Mouse (Mus musculus) forebrain, embryonic 10.5 days (tissue): ENCODE data around the gene Ppfibp1. TPM values are rescaled to one million over a fixed set of nuclear protein-coding genes. Genes with fewer than 3 reads are reported as not detected.

Experiments
- DNase-seq: peaks from one replicate; pipeline ENCODE4 v3.0.0-alpha.2; 2017; ENCODE audit warnings: low spot score; ENCODE audit errors: extremely low spot score
- H3K27ac ChIP-seq: fragments of 300-500 bp; sonication (generic); 2 replicates; pipeline ENCODE4 v1.5.1; 2016; ENCODE audit warnings: mild to moderate bottlenecking
- H3K27me3 ChIP-seq: fragments of 300-500 bp; sonication (generic); 2 replicates; pipeline ENCODE4 v1.6.1; 2016; ENCODE audit warnings: mild to moderate bottlenecking; ENCODE audit not compliant: poor library complexity, severe bottlenecking
- H3K36me3 ChIP-seq: fragments of 300-500 bp; sonication (generic); replicated peaks from 2 replicates; pipeline ENCODE4 v1.6.1; 2016; ENCODE audit warnings: mild to moderate bottlenecking, moderate library complexity
- H3K4me1 ChIP-seq: fragments of 300-500 bp; sonication (generic); 2 replicates; pipeline ENCODE4 v1.6.1; 2016
- H3K4me3 ChIP-seq: fragments of 300-500 bp; sonication (generic); 2 replicates; pipeline ENCODE4 v1.5.1; 2016; ENCODE audit warnings: mild to moderate bottlenecking, moderate library complexity
- H3K9me3 ChIP-seq: fragments of 300-500 bp; sonication (generic); 2 replicates; pipeline ENCODE4 v1.6.1; 2016; ENCODE audit warnings: mild to moderate bottlenecking, moderate library complexity
- WGBS: fragments of 180-500 bp; shearing (Covaris S2); methylation state at CpG from one replicate; pipeline ENCODE4 v1.1.7; 2016; 5-methylcytosine and 5-hydroxymethylcytosine counted together
- polyA plus RNA-seq: library from polyadenylated mRNA; unstranded; fragments of >200 nt; fragmentation: Nextera tagmentation; extraction: Ambion mirVana; gene quantifications from 2 replicates; pipeline ENCODE4 v1.2.1, GENCODE M21; 2016

Ppfibp1 gene
- polyA plus RNA-seq, 1 experiment from 2014 or later = 30.0 TPM

DNA sequence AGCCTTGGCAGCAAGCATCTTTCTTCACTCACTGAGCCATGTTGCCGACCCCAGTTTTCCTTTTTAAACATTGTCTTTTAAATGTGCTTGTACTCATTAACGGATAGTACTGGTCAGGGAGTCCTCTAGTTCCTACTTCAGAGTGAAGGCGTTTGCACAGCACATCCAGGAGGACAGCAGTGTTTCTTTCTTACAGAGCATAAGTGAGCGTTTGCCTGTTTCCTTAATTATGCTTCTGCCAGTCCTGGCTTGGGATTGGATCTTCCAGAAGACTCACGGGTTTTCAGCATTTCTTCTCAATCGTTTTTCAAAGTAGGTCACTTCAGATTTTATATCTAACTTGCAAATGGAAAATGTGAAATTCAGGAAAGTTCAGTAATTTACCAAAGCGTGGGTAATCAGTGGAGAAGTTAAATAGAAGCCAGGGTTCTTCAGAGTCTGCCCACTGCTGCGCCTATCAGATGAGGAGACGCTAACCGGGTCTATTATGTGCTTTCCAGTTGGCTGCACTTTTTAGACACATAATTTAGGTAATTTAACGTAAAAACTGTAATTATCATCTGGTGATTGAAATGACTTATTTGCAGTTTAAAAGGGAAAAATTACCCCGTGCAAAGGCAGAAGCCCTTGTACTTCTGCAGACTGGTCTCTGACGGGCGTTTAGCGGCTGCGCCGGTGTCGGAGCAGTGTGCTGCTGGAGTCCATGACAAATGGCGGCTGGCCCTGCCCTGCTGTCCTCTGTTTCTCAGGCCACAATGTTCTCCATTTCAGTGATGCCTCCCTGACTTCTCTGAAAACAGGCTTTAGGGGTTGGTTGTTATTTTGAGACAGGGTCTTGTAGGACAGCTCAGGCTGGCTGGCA is 165.7 kb downstream of the Ppfibp1 start:
- H3K36me3 ChIP-seq = peaks cover 95% of the 10 kb centered on the region
- no peak for DNase-seq

DNA sequence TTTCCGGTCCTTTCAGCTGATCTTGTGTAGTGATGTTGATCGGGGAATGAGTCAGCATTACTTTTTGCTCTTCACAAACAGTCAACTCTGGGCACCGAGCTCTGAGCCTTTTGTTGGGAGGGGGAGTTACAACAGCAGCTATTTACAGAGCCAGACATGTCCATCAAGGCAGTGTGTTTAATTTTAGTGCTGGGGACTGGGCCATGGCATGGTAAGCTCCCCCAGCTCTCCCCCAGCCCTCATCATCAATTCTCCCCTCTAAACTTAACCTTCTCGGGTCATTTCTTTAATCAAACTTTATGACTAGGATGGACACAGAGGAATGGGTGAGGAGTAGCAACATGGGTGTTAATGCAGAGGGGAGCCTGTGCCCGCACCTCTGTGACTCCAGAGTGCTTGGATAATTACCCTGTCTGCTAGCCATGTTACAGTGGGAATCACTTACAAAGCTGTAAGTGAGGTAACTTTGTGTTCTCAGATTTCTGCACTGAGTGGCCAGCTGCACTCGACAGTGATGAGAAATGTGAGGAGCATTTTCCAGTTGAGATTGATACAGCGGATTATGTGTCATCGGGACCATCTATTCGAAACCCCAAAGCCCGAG is 167.2 kb downstream of the Ppfibp1 start:
- no peaks in the 10 kb centered on the region for H3K27me3 ChIP-seq
- H3K27ac ChIP-seq = no peak overlapping the region
- DNase-seq = no peak
- H3K36me3 ChIP-seq = peaks cover 94% of the 10 kb centered on the region
- 93% methylated on average over 10 of the region's 10 CpGs for WGBS
- H3K4me3 ChIP-seq = no peak overlapping the region
- no peaks in the 10 kb centered on the region for H3K9me3 ChIP-seq
- no peaks in the 10 kb centered on the region for H3K4me1 ChIP-seq

More for the DNA sequence above, 165.7 kb downstream of the Ppfibp1 start:
- H3K27me3 ChIP-seq = no peaks in the 10 kb centered on the region
- no peaks in the 10 kb centered on the region for H3K9me3 ChIP-seq
- H3K27ac ChIP-seq = no peak overlapping the region
- no peaks in the 10 kb centered on the region for H3K4me1 ChIP-seq
- no peak overlapping the region for H3K4me3 ChIP-seq
- 93% methylated on average over 19 of the region's 19 CpGs for WGBS

DNA sequence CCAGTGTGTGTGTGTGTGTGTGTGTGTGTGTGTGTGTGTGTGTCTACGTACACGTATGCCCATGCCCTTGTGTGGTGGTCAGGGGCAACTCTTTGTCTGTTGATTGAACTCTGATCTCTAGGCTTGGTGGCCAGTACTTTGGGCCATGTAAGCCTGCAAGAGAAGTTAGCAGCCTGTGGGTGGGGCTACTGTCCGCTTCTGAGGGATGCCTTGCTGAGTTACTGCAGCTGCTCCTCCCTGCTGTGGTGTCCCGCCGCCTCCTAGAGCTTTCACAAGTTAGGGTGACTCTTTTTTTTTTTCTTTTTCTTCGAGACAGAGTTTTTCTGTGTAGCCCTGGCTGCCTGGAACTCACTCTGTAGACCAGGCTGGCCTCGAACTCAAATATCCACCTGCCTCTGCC is 171.0 kb downstream of the Ppfibp1 start:
- no peaks in the 10 kb centered on the region for H3K27me3 ChIP-seq
- no peaks in the 10 kb centered on the region for H3K9me3 ChIP-seq
- peaks cover 93% of the 10 kb centered on the region for H3K36me3 ChIP-seq
- no peak overlapping the region for H3K27ac ChIP-seq
- H3K4me3 ChIP-seq = no peak overlapping the region
- no peak for DNase-seq
- no peaks in the 10 kb centered on the region for H3K4me1 ChIP-seq
- 74% methylated on average over 7 of the region's 7 CpGs for WGBS

DNA sequence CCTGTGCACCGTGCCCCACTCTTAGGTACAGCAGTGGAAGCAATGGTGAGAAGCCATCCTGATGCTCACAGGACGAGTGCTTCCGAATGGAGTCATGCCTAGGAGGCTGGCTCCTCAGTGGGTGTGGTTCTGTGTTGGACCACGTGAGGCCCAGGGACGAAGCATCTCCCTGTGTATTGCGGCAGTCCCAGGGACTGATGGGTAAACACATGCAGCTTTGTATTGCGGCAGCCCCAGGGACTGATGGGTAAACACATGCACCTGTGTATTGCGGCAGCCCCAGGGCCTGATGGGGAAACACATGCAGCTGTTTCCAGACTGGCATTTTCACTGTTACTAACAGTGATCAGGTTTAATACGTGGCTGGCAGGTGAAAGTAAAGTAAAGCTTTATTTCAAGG is 173.3 kb downstream of the Ppfibp1 start:
- H3K36me3 ChIP-seq = peaks cover 86% of the 10 kb centered on the region
- WGBS = 95% methylated on average over 9 of the region's 9 CpGs

DNA sequence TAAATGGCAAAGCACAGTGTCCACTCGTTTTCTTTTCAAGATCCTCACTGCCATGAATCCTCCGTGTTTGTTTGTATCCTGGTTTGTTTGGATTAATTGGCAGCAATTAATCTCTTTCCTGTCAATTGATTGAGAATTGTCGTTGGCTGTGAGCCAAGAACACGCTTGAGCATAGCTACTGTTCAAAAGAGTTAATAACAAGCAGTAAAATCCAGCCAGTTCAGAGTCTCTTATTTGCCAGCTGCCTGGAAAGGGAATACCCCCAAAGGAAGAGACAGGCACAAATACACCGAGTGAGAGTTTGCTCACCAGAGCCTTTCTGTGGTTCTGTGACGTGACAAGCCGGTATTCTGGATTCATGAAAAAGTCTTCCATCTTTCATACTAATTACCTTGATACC is 173.7 kb downstream of the Ppfibp1 start:
- peaks cover 86% of the 10 kb centered on the region for H3K36me3 ChIP-seq
- no peaks in the 10 kb centered on the region for H3K9me3 ChIP-seq
- H3K4me1 ChIP-seq = no peaks in the 10 kb centered on the region
- no peak overlapping the region for H3K4me3 ChIP-seq
- 92% methylated on average over 7 of the region's 7 CpGs for WGBS
- H3K27me3 ChIP-seq = no peaks in the 10 kb centered on the region
- DNase-seq = no peak
- no peak overlapping the region for H3K27ac ChIP-seq

More for the DNA sequence above, 173.3 kb downstream of the Ppfibp1 start:
- H3K4me3 ChIP-seq = no peak overlapping the region
- H3K4me1 ChIP-seq = no peaks in the 10 kb centered on the region
- no peak for DNase-seq
- H3K27me3 ChIP-seq = no peaks in the 10 kb centered on the region
- H3K9me3 ChIP-seq = no peaks in the 10 kb centered on the region
- H3K27ac ChIP-seq = no peak overlapping the region

DNA sequence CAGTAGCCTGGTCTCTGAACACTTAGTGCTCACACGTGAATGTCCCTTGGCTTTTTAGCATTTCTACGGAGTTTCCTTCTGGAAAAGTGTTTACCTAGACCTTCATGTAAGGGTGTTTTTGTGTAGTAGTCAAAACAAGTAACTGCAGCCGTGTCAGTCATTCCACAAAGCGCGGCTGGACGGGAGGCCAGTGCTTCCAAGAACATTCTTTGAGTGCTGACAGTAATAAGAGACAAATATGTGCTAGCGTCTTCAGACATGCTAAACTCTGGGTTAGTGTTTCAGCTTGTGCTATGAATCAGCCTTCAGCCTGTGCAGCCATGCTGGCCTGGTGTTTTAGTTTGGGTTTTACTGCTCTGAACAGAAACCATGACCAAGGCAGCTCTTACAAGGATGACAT is 174.4 kb downstream of the Ppfibp1 start:
- peaks cover 85% of the 10 kb centered on the region for H3K36me3 ChIP-seq
- 92% methylated on average over 7 of the region's 7 CpGs for WGBS
- H3K9me3 ChIP-seq = no peaks in the 10 kb centered on the region
- no peaks in the 10 kb centered on the region for H3K4me1 ChIP-seq
- no peak for DNase-seq
- no peak overlapping the region for H3K27ac ChIP-seq
- H3K4me3 ChIP-seq = no peak overlapping the region
- H3K27me3 ChIP-seq = no peaks in the 10 kb centered on the region

DNA sequence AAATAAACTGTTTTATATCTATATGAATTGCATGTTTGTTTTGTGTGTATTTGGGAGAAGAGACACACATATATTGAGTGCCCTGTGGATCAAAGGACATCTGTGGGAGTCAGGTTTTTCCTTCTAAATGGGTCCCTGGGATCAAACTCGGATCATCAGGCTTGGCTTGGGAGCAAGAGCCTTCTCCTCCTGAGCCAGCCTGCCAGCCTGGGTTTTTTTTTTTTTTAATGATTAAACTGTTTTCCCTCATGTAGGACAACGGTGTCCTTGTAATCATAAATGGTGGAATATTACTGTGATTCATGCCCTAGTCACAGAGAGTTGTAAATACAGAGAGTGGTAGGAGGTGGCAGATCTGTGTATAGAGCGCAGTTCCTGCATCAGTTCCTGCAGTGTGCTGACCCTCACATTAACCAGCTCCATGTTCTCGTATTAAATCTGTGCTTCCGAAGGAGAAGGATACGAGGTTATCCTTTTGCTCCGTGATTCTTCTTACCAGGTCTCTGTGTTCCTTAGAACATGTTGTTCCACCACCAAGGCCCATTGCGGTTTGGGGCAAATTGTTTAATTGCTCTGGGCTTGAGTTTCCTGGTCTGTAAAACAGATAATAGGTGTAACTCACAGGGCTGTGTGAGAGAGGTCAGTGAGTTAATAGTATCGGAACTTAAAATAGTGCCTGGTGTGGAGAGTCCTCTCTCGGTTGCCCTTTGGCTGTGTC is 176.1 kb downstream of the Ppfibp1 start:
- H3K27me3 ChIP-seq = no peaks in the 10 kb centered on the region
- H3K9me3 ChIP-seq = no peaks in the 10 kb centered on the region
- WGBS = 93% methylated on average over 10 of the region's 10 CpGs
- H3K4me1 ChIP-seq = no peaks in the 10 kb centered on the region
- no peak overlapping the region for H3K27ac ChIP-seq
- H3K36me3 ChIP-seq = peaks cover 81% of the 10 kb centered on the region
- no peak for DNase-seq
- no peak overlapping the region for H3K4me3 ChIP-seq

DNA sequence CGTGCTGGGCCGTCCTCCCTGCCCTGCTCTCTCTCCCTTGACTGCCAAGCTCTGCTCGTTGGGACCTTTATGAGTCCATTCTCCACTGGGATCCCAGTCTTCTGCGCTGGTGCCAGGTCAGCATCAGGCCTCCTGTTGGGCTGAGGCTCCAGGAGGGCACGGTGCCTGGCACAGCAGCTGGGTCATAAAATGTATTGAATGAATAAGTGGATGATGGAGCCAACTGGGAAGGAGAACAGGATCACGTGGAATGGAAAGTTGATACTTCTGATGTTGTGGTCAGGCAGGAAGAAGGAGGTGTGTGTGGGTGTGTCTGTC is 176.6 kb downstream of the Ppfibp1 start:
- 92% methylated on average over 6 of the region's 6 CpGs for WGBS
- Histone ChIP-seq H3K27ac (no peak overlapping the region), H3K4me3 (no peak overlapping the region), H3K9me3 (no peaks in the 10 kb centered on the region), H3K27me3 (no peaks in the 10 kb centered on the region), H3K4me1 (no peaks in the 10 kb centered on the region), H3K36me3 (peaks cover 81% of the 10 kb centered on the region)
- no peak for DNase-seq

DNA sequence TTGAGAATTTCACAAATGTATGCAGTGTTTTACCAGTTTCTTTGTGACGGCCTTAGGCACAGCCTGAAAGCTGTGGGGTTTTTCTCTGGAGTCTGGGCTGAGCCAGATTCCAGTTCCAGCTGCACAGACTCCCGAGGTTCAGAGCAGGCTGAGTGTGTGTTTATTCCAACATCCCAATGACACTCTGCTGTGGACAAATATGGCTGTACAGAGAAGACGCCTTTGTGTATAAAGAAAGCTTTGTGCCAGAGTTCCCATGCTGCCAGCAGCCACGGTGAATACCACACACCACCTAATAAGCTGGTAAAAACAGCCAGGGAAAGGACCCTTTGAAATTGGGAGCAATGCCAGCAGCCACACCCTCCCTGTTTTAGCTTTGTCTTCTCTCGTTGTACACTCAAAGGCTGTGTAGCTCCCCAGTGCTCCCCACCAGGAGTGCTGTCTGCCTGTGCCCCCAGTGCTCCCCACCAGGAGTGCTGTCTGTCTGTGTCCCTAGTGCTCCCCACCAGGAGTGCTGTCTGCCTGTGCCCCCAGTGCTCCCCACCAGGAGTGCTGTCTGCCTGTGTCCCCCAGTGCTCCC is 187.6 kb downstream of the Ppfibp1 start:
- no peaks in the 10 kb centered on the region for H3K4me1 ChIP-seq
- no peaks in the 10 kb centered on the region for H3K27me3 ChIP-seq
- no peaks in the 10 kb centered on the region for H3K9me3 ChIP-seq
- H3K36me3 ChIP-seq = peaks cover 44% of the 10 kb centered on the region
- no peak for DNase-seq
- 77% methylated on average over 5 of the region's 5 CpGs for WGBS
- H3K4me3 ChIP-seq = no peak overlapping the region
- no peak overlapping the region; the same call in 1 of the 2 replicates for H3K27ac ChIP-seq

DNA sequence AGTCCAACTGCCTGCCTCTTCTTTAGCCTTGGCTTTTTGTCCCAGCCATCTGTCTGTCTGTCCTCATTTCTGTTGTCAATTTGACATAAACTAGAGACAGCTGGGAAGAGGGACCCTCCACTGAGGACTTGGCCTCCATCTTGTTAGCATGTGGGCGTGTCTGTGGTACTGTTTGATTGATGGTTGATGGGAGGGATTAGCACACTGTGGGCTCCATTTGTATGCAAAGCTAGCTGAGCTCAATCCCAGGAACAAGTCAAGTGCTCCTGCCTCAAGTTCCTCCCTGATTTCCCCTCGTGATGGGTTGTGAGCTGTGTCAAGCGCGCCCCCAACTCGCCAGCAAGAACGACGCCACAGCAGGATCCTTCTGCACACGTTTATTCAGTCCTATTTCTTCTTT is 188.6 kb downstream of the Ppfibp1 start:
- Histone ChIP-seq H3K27ac (no peak overlapping the region), H3K4me3 (no peak overlapping the region), H3K9me3 (no peaks in the 10 kb centered on the region), H3K4me1 (no peaks in the 10 kb centered on the region), H3K36me3 (peaks cover 34% of the 10 kb centered on the region), H3K27me3 (no peaks in the 10 kb centered on the region)
- WGBS = 86% methylated on average over 8 of the region's 8 CpGs
- DNase-seq = no peak

DNA sequence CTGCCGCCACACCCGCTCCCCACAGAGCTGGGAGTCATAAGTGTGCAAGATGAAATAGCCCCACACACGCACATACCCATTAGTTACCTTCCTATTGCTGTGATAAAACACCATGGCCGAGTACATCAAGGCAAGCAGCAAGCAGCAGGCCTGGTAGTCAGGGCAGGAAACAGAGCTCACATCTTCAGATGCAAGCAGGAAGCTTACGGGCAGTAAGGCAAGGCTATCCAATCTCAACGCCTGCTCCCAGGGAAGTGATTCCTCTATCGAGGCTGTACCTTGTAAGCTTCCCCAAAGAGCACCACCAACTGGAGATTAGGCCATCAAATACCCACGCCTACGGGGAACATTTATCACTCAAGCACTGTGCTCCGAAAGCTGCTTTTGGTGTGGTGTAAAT is 191.6 kb downstream of the Ppfibp1 start:
- Histone ChIP-seq H3K27me3 (no peaks in the 10 kb centered on the region), H3K4me3 (no peak overlapping the region), H3K4me1 (no peaks in the 10 kb centered on the region), H3K27ac (no peak overlapping the region), H3K36me3 (peaks cover 16% of the 10 kb centered on the region), H3K9me3 (no peaks in the 10 kb centered on the region)
- DNase-seq = no peak
- whole genome bisulfite sequencing = 94% methylated on average over 10 of the region's 10 CpGs
